Mouse (Mus musculus): ENCODE measurements around the gene 4930524B15Rik. TPM values are rescaled to one million over a fixed set of nuclear protein-coding genes. Genes with fewer than 3 reads are reported as not detected.
"Not testable (repeated sequence)": the region's sequence is repeated elsewhere in the genome, so short reads cannot be mapped to it uniquely, and the experiment has no call there.

Gene 4930524B15Rik
- total and polyA plus RNA-seq, 3 experiments: not detected

GRCm38 (mm10) chr11:31984786-31985185, 19.4 kb downstream of the 4930524B15Rik start:
- DNase-seq: no peak

GRCm38 (mm10) chr11:31992535-31992934, 27.1 kb downstream of the 4930524B15Rik start:
- DNase-seq: no peak

- no peak for DNase-seq
Observed at GRCm38 (mm10) chr11:31999716-32000115, 34.3 kb downstream of the 4930524B15Rik start.

GRCm38 (mm10) chr11:32000281-32000680, 34.9 kb downstream of the 4930524B15Rik start, which contains the start of gene Nsg2:
Gene Nsg2, plus strand, starts transcription at chr11:32000463.
- peak; percentile 76 for DNase-seq

- DNase-seq: no peak
Observed at GRCm38 (mm10) chr11:32001181-32001910, 36.0 kb downstream of the 4930524B15Rik start.

- DNase-seq: no peak
Observed at GRCm38 (mm10) chr11:32002670-32003072, 37.3 kb downstream of the 4930524B15Rik start.

- DNase-seq: not testable (repeated sequence)
Observed at GRCm38 (mm10) chr11:32008049-32008448, 42.7 kb downstream of the 4930524B15Rik start.

GRCm38 (mm10) chr11:32008852-32009251, 43.5 kb downstream of the 4930524B15Rik start:
- DNase-seq: no peak

GRCm38 (mm10) chr11:32009961-32010662, 44.7 kb downstream of the 4930524B15Rik start:
- DNase-seq: peak; percentile 29

GRCm38 (mm10) chr11:32010663-32010970, 45.2 kb downstream of the 4930524B15Rik start:
- DNase-seq: no peak

- DNase-seq: no peak
Observed at GRCm38 (mm10) chr11:32011867-32012603, 46.6 kb downstream of the 4930524B15Rik start.

GRCm38 (mm10) chr11:32013014-32013427, 47.6 kb downstream of the 4930524B15Rik start:
- DNase-seq: no peak

- no peak for DNase-seq
Observed at GRCm38 (mm10) chr11:32013561-32013960, 48.2 kb downstream of the 4930524B15Rik start.

- DNase-seq: no peak
Observed at GRCm38 (mm10) chr11:32018201-32018600, 52.8 kb downstream of the 4930524B15Rik start.

GRCm38 (mm10) chr11:32020031-32020965, 54.9 kb downstream of the 4930524B15Rik start:
- peak; percentile 86 for DNase-seq

GRCm38 (mm10) chr11:32026634-32027033, 61.2 kb downstream of the 4930524B15Rik start:
- no peak for DNase-seq

- no peak for DNase-seq
Observed at GRCm38 (mm10) chr11:32027474-32028342, 62.3 kb downstream of the 4930524B15Rik start.

- no peak for DNase-seq
Observed at GRCm38 (mm10) chr11:32028605-32029004, 63.2 kb downstream of the 4930524B15Rik start.
